Mouse (Mus musculus) kidney, adult 18-20 months (tissue): ENCODE measurements around the gene Aqp12.
A peak's percentile ranks its signal among the peaks of the same experiment; 100 is the strongest.
"Not testable (repeated sequence)": the region's sequence is repeated elsewhere in the genome, so short reads cannot be mapped to it uniquely, and the experiment has no call there.

Source experiments
- DNase-seq: peaks from one replicate; pipeline ENCODE4 v3.0.0; 2021

Gene Aqp12

GRCm38 (mm10) chr1:93006061-93006460 is at the start of gene Aqp12:
Gene Aqp12, plus strand, starts transcription at chr1:93006334.
- DNase-seq: no peak

DNA sequence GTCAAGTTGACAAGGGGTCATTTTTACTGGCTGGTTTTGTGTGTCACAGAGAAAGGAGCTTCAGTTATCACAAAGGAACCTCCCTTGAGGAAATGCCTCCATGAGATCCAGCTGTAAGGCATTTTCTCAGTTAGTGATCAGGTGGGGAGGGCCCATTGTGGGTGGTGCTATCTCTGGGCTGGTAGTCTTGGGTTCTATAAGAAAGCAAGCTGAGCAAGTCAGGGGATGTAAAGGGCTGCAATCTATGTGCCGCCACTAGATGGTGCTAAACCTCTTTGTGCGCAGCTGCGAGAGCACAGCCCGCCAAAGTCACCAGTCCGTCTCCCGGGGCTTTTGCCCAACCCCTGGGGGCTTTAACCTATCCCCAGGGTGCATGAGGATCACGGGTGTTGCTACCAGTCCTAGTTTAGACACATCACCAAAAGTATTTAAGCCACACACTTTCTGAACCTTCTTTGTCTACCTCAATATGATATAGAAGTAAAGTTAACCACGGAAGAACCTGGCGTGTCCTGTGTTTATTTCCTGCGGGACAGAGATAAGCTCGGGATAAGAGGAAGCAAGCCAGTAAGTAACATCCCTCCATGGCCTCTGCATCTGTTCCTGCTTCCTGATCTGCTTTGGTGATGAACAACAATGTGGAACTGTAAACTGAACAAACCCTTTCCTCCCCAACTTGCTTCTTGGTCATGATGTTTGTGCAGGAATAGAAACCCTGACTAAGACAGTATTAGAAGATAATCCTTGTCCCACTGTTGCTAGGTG is 49.4 kb upstream of the Aqp12 start:
- peak; percentile 83 for DNase-seq

DNA sequence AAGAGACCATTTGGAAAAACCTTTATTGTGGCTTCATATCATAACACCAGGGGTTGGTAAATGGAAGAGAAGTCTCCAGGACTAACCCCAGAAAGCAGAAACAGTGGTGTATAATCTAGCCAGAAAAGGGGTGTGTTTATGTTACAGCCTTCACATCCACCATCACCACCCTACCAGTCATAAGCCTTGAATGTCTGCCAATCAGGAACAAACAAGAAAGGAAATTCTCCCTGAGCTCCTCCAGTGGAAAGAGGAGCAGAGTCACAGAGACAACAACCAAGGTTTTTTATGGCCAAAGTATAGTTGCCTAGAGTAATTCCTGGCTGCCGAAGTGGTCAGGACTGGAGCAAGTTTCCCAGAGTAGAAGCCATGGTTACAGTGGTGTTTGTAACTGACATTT is 47.1 kb upstream of the Aqp12 start:
- DNase-seq: no peak

DNA sequence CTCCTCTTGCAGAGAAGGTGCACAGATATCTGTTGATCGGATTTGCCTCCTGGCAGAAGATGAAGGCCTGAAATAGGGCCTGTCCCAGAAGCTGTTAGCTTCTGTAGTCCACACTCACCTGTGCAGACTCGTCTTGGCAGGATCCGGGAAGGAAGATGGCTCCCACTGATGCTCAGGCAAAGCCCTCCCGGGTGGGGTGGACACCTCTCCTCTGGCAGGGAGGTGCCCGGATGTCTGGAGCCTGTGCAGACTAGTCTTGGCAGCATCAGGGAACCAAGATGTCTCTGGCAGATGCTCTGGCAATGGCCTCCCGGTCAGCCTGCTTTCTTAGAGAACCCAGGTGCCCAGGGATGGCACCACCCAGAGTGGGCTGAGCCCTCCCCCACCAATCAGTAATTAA is 35.3 kb upstream of the Aqp12 start:
- DNase-seq: not testable (repeated sequence)

DNA sequence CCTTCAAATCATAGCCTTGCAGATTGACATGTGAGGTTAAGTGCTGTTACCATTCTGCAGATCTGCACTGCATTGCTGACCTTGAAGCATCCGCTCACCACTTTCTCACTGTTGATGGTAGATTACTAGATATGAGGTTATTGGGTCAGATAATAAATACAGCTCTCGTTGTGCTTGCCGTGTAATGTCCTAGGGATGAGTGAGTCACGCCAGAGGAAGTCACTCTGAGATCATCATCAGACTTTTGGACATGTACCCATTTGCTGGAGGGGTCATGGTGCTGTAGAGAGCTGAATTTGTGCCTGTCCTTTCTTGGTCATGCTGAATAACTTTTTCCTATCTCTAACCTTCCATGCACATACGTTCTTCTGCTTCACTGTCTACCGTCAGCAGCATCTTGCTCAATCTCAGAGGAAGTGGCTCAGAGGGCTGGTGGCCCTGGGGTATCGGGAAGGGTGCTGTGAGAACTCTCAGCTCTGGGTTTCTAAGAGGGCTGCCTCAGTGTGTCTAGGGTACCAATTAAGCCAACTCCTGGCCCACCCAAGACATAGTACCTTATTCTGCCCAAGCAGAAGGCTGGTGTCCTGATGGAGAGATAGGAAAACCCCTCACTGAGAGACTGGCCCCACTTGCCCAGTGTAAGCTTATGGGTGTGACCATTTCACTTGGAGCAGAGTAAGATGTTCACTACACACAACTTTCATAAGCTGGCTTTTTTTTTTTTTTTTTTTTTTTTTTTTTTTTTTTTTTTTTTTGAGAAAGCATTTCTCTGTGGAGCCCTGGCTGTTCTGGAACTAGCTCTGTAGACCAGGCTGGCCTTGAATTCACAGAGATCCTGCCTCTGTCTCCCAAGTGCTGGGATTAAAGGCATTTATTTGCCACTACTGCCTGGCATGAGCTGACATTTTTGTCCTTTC is 34.0 kb upstream of the Aqp12 start:
- DNase-seq: no peak

GRCm38 (mm10) chr1:92972854-92973253 is 33.3 kb upstream of the Aqp12 start:
- DNase-seq: no peak

DNA sequence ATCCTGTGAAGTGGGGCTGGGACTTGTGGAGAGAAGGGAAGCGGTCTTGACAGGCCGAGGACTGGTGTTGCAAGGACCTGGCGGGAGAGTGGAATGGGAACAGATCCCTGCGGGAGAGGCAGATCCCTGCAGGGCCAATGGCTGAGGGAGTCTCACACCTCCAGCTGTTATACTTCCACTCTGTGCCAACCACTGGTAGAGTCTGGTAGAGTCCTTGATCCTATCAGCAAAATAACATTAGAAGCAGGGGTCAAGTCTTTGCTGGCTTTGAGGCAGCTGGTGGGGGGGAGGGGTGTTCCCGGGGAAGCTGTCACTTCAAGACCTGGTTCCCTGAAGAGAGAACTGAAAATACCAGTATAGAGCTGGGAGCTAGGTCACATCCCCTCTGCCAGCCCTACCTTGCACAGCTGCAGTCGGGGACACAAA is 30.0 kb upstream of the Aqp12 start:
- DNase-seq: peak; percentile 14

GRCm38 (mm10) chr1:92978645-92979044 is 27.5 kb upstream of the Aqp12 start:
- no peak for DNase-seq

DNA sequence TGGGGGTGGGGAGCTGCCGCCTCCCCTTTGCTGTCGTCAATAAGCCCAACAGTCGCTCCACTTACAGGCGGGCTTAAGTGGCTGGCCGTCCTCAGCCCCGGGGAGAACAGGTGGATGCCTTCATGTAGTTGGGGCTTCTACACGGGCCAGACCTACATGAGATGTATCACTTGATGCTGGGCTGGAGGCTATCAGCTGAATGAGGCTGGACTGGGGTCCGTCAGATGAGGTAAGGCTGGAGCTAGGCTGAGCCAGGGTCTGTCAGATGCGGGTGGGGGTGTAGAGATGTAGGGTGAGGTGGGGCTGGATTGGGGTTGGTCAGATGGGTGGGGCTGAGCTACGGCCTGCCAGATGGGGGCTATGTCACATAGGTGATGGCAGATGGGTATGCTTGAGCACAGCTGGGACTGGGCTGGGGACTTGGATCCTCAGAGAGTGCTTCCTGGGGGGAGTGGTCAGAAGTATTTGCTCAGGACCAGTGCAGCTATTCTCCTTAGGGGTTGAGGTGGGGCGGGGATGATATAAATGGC is 27.0 kb upstream of the Aqp12 start:
- no peak for DNase-seq

- peak; percentile 25 for DNase-seq
Observed at GRCm38 (mm10) chr1:92981056-92981845, 24.9 kb upstream of the Aqp12 start.

DNA sequence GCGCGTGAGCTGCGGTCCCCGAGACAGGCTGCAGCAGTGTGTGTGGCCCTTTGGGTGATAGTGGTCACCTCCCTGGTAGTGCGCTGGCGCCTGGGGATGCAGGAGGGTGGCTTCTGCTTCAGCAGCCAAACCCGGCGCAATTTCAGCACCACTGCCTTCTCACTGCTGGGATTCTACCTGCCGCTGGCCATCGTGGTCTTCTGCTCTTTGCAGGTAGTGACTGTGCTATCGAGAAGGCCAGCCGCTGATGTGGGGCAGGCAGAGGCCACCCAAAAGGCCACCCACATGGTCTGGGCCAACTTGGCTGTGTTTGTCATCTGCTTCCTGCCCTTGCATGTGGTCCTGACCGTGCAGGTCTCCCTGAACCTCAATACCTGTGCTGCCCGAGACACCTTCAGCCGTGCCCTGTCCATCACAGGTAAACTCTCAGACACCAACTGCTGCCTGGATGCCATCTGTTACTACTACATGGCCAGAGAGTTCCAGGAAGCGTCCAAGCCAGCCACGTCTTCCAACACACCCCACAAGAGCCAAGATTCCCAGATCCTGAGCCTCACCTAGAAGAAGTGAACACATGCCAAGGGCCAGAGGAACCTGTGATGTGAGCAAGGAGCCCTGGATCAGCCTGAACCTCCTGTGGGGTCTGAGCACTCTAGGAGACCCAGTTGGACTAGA is 23.1 kb upstream of the Aqp12 start:
- DNase-seq: no peak

- no peak for DNase-seq
Observed at GRCm38 (mm10) chr1:92984999-92985398, 21.1 kb upstream of the Aqp12 start.

DNA sequence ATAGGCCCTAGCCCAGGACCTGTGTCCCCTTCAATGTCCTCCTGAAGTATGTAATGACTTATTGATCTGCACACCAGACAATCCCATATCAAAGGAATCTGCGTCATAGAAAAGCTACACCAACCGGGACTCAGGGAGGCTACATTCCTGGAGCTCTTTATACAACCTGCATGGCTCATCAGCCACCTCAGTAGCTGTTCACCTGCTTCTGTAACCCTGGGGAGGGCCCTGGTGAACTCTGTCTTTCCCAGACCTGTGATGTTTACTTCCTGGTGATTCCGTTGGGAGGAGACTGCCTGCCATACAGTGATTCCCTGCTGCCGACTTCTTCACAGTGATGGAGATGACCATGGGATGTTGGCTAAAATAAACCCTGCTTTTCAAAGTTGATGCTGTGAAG is 17.2 kb upstream of the Aqp12 start:
- DNase-seq: no peak

DNA sequence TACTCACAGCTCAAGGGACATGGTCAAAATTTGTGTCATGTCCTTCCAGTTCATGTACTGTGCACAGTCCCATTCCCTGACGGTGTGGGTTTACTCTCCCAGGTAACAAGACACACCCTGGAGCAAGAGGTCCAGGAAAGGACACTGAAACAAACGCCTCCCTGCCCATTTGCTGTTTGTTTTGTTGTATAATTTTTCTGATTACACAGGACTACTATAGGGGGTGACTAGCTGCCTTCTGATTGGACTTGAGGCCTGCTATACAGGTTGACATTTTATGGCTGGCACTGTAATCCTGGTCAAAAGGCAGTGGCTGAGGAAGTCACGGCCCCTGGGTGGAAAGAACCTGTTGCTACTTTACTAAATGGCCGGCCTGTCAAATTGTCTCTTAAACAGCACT is 16.2 kb upstream of the Aqp12 start:
- no peak for DNase-seq

DNA sequence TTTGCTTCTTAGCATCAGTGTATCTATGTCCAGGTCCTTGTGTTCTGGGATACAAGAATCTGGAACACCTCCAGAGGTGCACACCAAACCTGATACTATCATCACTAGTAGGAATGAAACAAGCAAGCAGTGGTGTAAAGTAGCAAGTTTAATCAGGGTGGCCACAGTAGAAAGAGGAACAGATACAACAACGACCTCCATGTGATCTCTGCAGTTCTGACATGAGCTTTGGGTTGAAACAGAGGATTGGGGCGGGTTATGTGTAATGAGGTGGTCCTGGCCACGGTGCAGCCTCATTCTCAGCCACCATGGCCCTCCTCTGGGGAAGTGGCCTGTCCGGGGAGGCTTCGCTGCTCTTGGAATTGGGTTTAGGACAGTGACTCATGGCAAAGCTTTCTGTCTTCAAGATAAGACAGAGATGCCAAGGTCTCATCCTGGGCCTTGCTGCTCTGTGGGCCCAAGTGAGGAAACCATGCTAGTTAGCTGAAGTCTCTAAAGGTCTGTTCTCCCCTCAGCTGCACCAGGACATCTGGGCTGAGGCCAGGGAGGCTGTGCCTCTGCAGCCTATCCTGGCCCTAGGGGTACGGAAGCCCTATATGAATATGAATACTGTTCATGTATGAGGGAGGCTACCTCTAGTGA is 13.8 kb upstream of the Aqp12 start:
- DNase-seq: no peak

- DNase-seq: no peak
Observed at GRCm38 (mm10) chr1:92992880-92993279, 13.3 kb upstream of the Aqp12 start.

- DNase-seq: peak; percentile 34
Observed at GRCm38 (mm10) chr1:93009196-93009595, 3.1 kb downstream of the Aqp12 start.

DNA sequence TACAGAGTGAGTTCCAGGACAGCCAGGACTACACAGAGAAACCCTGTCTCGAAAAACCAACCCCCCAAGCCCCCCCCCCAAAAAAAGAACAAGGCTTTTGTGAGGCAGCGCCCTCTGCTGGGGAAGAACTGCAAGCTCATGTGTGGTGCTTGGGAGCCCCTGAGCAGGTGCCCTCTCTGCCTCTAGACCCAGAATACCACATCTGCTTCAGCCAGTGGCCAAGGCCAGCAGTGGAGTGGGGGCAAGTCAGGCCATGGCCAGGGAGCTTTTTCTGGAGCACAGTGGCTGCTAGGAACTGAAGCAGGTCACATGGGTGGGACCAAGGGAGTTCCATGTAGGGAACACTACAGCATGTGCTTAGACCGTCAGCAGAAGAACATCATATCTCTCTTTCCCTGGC is 4.6 kb downstream of the Aqp12 start:
- peak; percentile 21 for DNase-seq

DNA sequence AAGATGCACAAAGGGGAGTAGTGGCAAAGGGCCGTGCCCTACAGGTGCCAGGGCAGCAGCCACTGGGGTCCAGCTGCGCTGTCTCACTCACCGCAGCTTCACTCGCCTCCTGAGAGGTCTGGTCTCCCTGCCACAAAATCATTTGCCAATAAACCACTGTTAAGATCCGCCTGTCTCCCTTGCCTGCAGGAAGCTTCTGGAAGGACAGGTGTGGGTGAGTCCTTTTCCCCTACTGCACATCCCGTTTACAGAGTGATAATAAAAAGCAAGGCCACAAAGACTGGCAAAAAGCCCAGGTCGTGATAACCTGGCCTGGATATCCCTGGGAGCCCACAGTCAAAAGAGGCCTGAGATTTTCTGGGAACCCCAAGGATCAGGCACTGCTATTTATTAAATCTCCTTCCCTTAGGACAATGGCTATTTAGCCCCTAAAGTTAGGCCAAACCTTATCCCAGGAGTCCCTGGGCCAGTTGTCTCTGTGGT is 6.0 kb downstream of the Aqp12 start:
- no peak for DNase-seq

DNA sequence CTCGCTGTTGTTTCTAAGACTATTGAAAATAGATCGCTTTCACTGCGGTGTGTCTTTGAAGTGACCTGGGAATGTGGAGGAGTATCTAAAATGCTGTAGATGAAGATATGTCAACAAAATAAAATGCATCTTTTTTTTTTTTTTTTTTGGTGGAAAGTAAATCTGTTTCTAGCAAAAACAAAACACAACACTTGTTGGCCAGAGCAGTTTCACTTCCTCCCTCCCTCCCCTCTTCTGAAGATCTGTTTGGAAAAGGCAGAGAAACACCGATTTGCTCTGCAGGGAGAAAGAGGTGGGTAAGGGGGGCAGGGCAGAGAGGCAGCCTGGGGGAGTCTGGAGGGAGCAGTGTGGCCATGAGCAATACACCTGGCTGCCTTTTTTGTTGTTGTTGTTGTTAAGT is 7.2 kb downstream of the Aqp12 start:
- DNase-seq: no peak

DNA sequence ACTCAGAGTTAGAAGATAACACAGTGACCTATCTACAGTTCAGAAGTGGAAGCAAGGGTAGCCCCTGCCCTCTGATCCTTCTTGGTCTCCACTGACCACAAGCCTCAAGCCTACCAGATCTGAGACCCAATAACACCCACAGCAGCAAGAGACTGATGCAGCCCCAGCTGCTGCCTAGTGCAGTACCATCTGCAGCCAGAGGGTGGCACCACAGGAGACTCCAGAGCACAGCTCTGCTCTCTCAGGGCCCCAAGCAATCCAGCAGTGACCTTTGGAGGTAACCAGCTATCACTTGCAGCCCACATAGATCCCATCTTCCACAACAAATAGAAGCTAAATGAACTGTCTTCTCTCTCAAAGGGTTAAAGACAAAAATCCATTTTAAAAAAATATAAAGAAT is 8.3 kb downstream of the Aqp12 start:
- DNase-seq: peak; percentile 73

- no peak for DNase-seq
Observed at GRCm38 (mm10) chr1:93015136-93015535, 9.0 kb downstream of the Aqp12 start.
